Mouse (Mus musculus) limb, embryonic 14.5 days (tissue): Measurements from ENCODE around the gene Lta. TPM values are rescaled to one million over a fixed set of nuclear protein-coding genes. Genes with fewer than 3 reads are reported as not detected.
A peak's percentile ranks its signal among the peaks of the same experiment; 100 is the strongest.

ENCODE experiments used
- ATAC-seq: fragments of 200-750 bp; cut with Nextera tagmentation; 2 replicates; pipeline ENCODE4 v1.8.0; 2017; ENCODE audit warnings: low read depth, moderate number of reproducible peaks, moderate TSS enrichment; ENCODE audit not compliant: low FRiP score
- DNase-seq: peaks from one replicate; pipeline ENCODE4 v3.0.0-alpha.2; 2015; ENCODE audit warnings: low spot score
- H3K27ac ChIP-seq: fragments of 300-500 bp; sonication (generic); replicated peaks from 2 replicates; pipeline ENCODE4 v1.5.1; 2014; ENCODE audit warnings: low read depth, mild to moderate bottlenecking, low read length, moderate library complexity, mixed read lengths
- H3K27me3 ChIP-seq: fragments of 300-500 bp; sonication (generic); 2 replicates; pipeline ENCODE4 v1.6.1; 2014; ENCODE audit warnings: low read length, mixed read lengths; ENCODE audit not compliant: control insufficient read depth, insufficient read depth
- H3K36me3 ChIP-seq: fragments of 300-500 bp; sonication (generic); 2 replicates; pipeline ENCODE4 v1.6.1; 2014; ENCODE audit warnings: mild to moderate bottlenecking, low read length, moderate library complexity, mixed read lengths; ENCODE audit not compliant: control insufficient read depth, insufficient read depth
- H3K4me1 ChIP-seq: fragments of 300-500 bp; sonication (generic); 2 replicates; pipeline ENCODE4 v1.6.1; 2014; ENCODE audit warnings: antibody characterized with exemption, low read length, mixed read lengths; ENCODE audit not compliant: control insufficient read depth, insufficient read depth
- H3K4me2 ChIP-seq: fragments of 300-500 bp; sonication (generic); replicated peaks from 2 replicates; pipeline ENCODE4 v1.6.1; 2014; ENCODE audit warnings: low read depth, mild to moderate bottlenecking, low read length, moderate library complexity; ENCODE audit not compliant: severe bottlenecking
- H3K4me3 ChIP-seq: fragments of 300-500 bp; sonication (generic); replicated peaks from 2 replicates; pipeline ENCODE4 v1.5.1; 2014; ENCODE audit warnings: low read length
- H3K9ac ChIP-seq: fragments of 300-500 bp; sonication (generic); 2 replicates; pipeline ENCODE4 v1.6.1; 2014; ENCODE audit warnings: mild to moderate bottlenecking, low read depth, low read length, moderate library complexity; ENCODE audit not compliant: severe bottlenecking
- H3K9me3 ChIP-seq: fragments of 300-500 bp; sonication (generic); 2 replicates; pipeline ENCODE4 v1.6.1; 2016; ENCODE audit warnings: low read length; ENCODE audit not compliant: control insufficient read depth
- POLR2A ChIP-seq: fragments of 200-500 bp; IDR thresholded peaks from 2 replicates; pipeline ENCODE4 v1.8.0; 2012; ENCODE audit warnings: inconsistent platforms, mild to moderate bottlenecking, moderate library complexity, borderline replicate concordance; ENCODE audit not compliant: insufficient read depth, insufficient read length; ENCODE audit errors: extremely low read depth
- WGBS: fragments of 180-500 bp; shearing (Covaris S2); extraction: QIAGEN DNeasy Blood & Tissue Kit; methylation state at CpG from one replicate; pipeline ENCODE4 v1.1.7; 2014; 5-methylcytosine and 5-hydroxymethylcytosine counted together
- polyA plus RNA-seq, 2 experiments: library from polyadenylated mRNA; depleted of rRNA in 1 of 2; stranded (reverse) in 1 of 2; unstranded in 1 of 2; fragments of >200 nt; fragmentation: Nextera tagmentation in 1 of 2; extraction: Ambion mirVana in 1 of 2; gene quantifications; 2 replicates each; pipeline versions ENCODE4 v1.2.1 to v1.2.3; 2012 to 2014

Gene Lta
- polyA plus RNA-seq, 2 experiments = 0.39 TPM; not detected in 1

DNA sequence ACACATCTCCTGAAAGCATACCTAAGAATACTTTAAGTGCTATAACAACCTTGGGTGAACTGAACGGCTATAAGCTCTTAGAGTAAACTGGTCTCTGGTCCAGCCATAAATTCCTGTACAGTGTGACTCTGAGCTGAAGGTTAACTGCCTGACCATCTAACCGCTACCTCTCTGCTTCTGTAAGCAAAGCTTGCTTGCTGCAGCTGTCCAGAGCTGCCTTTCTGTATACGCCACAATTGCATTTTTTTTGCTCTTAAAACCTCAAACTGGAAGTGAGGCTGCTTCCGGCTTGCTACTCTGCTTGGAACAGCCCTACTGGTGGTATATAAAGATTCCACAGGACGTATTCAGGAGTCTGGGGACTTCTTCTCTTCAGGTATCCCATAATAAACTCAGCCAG, 27.5 kb upstream of the Lta start:
- H3K4me3 ChIP-seq = no peak overlapping the region
- H3K9me3 ChIP-seq = no peaks in the 10 kb centered on the region
- peak overlapping the region; percentile 63; the same call in 1 of the 2 replicates for H3K27ac ChIP-seq
- no peaks in the 10 kb centered on the region for H3K27me3 ChIP-seq
- H3K4me2 ChIP-seq = no peak overlapping the region
- peaks cover 47% of the 10 kb centered on the region for H3K36me3 ChIP-seq
- H3K4me1 ChIP-seq = peaks cover 23% of the 10 kb centered on the region
- H3K9ac ChIP-seq = no peak overlapping the region
- WGBS = 78% methylated on average over 5 of the region's 5 CpGs
- no peak for TF ChIP-seq POLR2A
- DNase-seq (no peak), ATAC-seq (no peak)

DNA sequence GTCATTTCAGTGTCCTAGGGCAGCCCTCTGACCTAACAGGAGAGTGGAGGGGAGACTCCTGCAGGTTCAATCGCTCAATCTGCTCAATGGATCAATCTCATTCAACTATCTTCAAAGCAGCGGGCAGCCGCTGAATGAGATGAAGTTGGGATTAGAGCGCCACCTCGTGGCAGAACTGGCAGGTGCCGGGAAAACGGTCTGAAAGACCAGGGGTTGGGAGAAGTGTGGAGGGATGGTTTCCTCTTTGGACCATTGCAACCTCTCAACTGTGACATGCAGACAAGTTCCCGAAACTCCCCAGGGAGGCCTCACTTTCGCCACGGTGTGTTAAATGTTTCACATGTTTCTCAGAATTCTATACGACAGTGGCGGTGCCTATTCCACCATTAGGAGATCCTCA, 26.9 kb upstream of the Lta start:
- Histone ChIP-seq H3K9me3 (no peaks in the 10 kb centered on the region), H3K27me3 (no peaks in the 10 kb centered on the region), H3K4me3 (no peak overlapping the region), H3K4me1 (peaks cover 23% of the 10 kb centered on the region), H3K9ac (no peak overlapping the region), H3K36me3 (peaks cover 52% of the 10 kb centered on the region), H3K27ac (no peak overlapping the region), H3K4me2 (no peak overlapping the region)
- peak; percentile 85 for DNase-seq
- no peak for TF ChIP-seq POLR2A
- ATAC-seq = no peak
- 17% methylated on average over 12 of the region's 12 CpGs for WGBS

GRCm38 (mm10) chr17:35231022-35231421, 25.9 kb upstream of the Lta start:
- TF ChIP-seq POLR2A = no peak
- Histone ChIP-seq H3K27me3 (no peaks in the 10 kb centered on the region), H3K4me1 (peaks cover 21% of the 10 kb centered on the region), H3K4me3 (no peak overlapping the region), H3K4me2 (no peak overlapping the region), H3K36me3 (peaks cover 52% of the 10 kb centered on the region), H3K9ac (no peak overlapping the region), H3K27ac (no peak overlapping the region), H3K9me3 (no peaks in the 10 kb centered on the region)
- DNase-seq (no peak), ATAC-seq (no peak)
- 91% methylated on average over 10 of the region's 10 CpGs for WGBS

GRCm38 (mm10) chr17:35226561-35227046, 21.5 kb upstream of the Lta start:
- WGBS = 86% methylated on average over 14 of the region's 14 CpGs
- no peak overlapping the region for H3K9ac ChIP-seq
- H3K4me1 ChIP-seq = no peaks in the 10 kb centered on the region
- DNase-seq (no peak), ATAC-seq (no peak)
- H3K27ac ChIP-seq = no peak overlapping the region
- H3K9me3 ChIP-seq = no peaks in the 10 kb centered on the region
- H3K4me2 ChIP-seq = no peak overlapping the region
- H3K4me3 ChIP-seq = no peak overlapping the region
- H3K27me3 ChIP-seq = no peaks in the 10 kb centered on the region
- peaks cover 55% of the 10 kb centered on the region for H3K36me3 ChIP-seq
- no peak for TF ChIP-seq POLR2A

DNA sequence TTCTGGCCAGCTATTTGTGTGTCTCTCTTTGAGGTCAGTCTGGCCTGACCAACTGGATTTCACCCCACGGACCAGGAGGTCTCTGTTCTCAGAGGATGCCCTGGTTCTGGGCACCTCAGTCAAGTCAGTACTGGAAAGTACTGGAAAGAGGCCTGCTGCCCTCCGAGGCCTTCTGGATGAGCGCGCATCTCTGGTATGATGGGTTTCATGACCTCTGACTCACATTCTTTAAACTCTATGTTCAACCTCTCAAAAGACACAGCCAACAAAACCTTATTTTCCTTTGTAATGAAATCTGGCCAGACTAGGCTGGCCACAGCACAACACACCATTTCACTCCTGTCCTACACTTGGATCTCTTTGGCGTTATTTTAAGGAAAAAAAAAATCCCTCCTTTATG, 20.3 kb upstream of the Lta start:
- no peaks in the 10 kb centered on the region for H3K9me3 ChIP-seq
- H3K27me3 ChIP-seq = no peaks in the 10 kb centered on the region
- H3K36me3 ChIP-seq = peaks cover 50% of the 10 kb centered on the region
- H3K9ac ChIP-seq = no peak overlapping the region
- no peak for TF ChIP-seq POLR2A
- H3K4me3 ChIP-seq = no peak overlapping the region
- DNase-seq (no peak), ATAC-seq (no peak)
- no peak overlapping the region for H3K4me2 ChIP-seq
- H3K4me1 ChIP-seq = no peaks in the 10 kb centered on the region
- no peak overlapping the region for H3K27ac ChIP-seq
- 90% methylated on average over 5 of the region's 5 CpGs for WGBS

DNA sequence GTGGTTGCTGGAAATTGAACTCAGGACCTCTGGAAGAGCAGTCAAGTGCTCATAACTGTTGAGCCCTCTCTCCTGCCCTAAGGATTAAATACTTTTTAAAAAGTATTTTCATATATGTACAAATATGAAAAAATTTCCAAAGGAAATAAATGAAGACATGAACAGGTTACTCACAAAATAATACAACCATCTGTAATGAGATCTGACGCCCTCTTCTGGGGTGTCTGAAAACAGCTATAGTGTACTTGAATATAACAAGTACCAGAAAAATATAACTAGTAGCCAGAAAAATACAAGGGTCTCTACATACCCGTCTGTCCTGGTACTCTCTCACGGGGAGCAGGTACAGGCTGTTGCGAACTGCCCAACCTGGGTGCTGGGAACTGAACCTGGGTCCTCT, 19.5 kb upstream of the Lta start:
- no peaks in the 10 kb centered on the region for H3K9me3 ChIP-seq
- WGBS = 95% methylated on average over 4 of the region's 4 CpGs
- H3K27me3 ChIP-seq = no peaks in the 10 kb centered on the region
- DNase-seq = no peak
- no peak overlapping the region for H3K4me3 ChIP-seq
- no peak overlapping the region for H3K4me2 ChIP-seq
- peaks cover 51% of the 10 kb centered on the region for H3K36me3 ChIP-seq
- no peak for TF ChIP-seq POLR2A
- no peak overlapping the region for H3K9ac ChIP-seq
- no peak overlapping the region for H3K27ac ChIP-seq
- H3K4me1 ChIP-seq = no peaks in the 10 kb centered on the region
- no peak for ATAC-seq
